Mouse (Mus musculus) bone marrow, adult 2 months (tissue): Measurements from ENCODE around the gene Ssxb10. TPM values are rescaled to one million over a fixed set of nuclear protein-coding genes. Genes with fewer than 3 reads are reported as not detected.
"Not testable (repeated sequence)": the region's sequence is repeated elsewhere in the genome, so short reads cannot be mapped to it uniquely, and the experiment has no call there.

Experiments used
- H3K27ac ChIP-seq: fragments of 200-500 bp; 2 replicates; pipeline ENCODE4 v1.5.1; 2012; ENCODE audit warnings: low read depth, mild to moderate bottlenecking, control low read depth, inconsistent platforms, low read length; ENCODE audit not compliant: control insufficient read depth, poor library complexity, insufficient read depth
- H3K4me1 ChIP-seq: fragments of 200-500 bp; 2 replicates; pipeline ENCODE4 v1.6.1; 2011; ENCODE audit warnings: low read length; ENCODE audit not compliant: control insufficient read depth, insufficient read depth
- H3K4me3 ChIP-seq: fragments of 200-500 bp; replicated peaks from 2 replicates; pipeline ENCODE3; 2011; ENCODE audit warnings: mild to moderate bottlenecking, low read depth, low read length, control low read depth; ENCODE audit not compliant: control insufficient read depth
- CTCF ChIP-seq: fragments of 200-500 bp; IDR thresholded peaks from 2 replicates; pipeline ENCODE4 v1.5.1; 2011; ENCODE audit warnings: low read length, control low read depth; ENCODE audit not compliant: control insufficient read depth, insufficient read depth
- POLR2A ChIP-seq: fragments of 200-500 bp; IDR thresholded peaks from 2 replicates; pipeline ENCODE4 v1.6.1; 2011; ENCODE audit warnings: low read depth, mild to moderate bottlenecking, control low read depth, low read length, borderline replicate concordance; ENCODE audit not compliant: control insufficient read depth
- WGBS: fragments of 180-500 bp; shearing (Covaris S2); methylation state at CpG from one replicate; pipeline ENCODE4 v1.1.7; 2018; 5-methylcytosine and 5-hydroxymethylcytosine counted together
- polyA plus RNA-seq: library from polyadenylated mRNA; stranded (reverse); fragments of >200 nt; gene quantifications from 2 replicates; pipeline ENCODE4 v1.2.4, GENCODE M21; 2011; ENCODE audit warnings: low replicate concordance; ENCODE audit not compliant: missing spikeins, insufficient read depth, insufficient read length

Gene Ssxb10
- polyA plus RNA-seq, result not detected in 2 replicates

GRCm38 (mm10) chrX:8327124-8327523 is at the start of gene Ssxb10:
Gene Ssxb10 (plus strand): TSS chrX:8327424.
- TF ChIP-seq POLR2A, result no peak
- TF ChIP-seq CTCF, result no peak
- Histone ChIP-seq H3K27ac (no peak within 1 kb of the TSS), H3K4me1 (no peaks in the 10 kb centered on the region), H3K4me3 (no peak within 1 kb of the TSS)
- 70% methylated on average over 2 of the region's 2 CpGs for WGBS

- Histone ChIP-seq H3K4me3 (no peak overlapping the region), H3K27ac (no peak overlapping the region), H3K4me1 (no peaks in the 10 kb centered on the region)
- WGBS, result 77% methylated on average over 5 of the region's 5 CpGs
- TF ChIP-seq POLR2A (no peak), CTCF (no peak)
Observed at GRCm38 (mm10) chrX:8288621-8289020, 38.6 kb upstream of the Ssxb10 start.

- TF ChIP-seq CTCF (no peak), POLR2A (no peak)
- 71% methylated on average over 1 of the region's 1 CpGs for WGBS
- Histone ChIP-seq H3K4me1 (no peaks in the 10 kb centered on the region), H3K27ac (no peak overlapping the region), H3K4me3 (no peak overlapping the region)
Observed at GRCm38 (mm10) chrX:8309302-8309701, 17.9 kb upstream of the Ssxb10 start.

- WGBS, result 19% methylated on average over 7 of the region's 7 CpGs
- TF ChIP-seq CTCF, result peak; percentile 66
- H3K4me1 ChIP-seq, H3K27ac ChIP-seq, H3K4me3 ChIP-seq: not testable (repeated sequence)
Observed at GRCm38 (mm10) chrX:8314905-8315304, 12.3 kb upstream of the Ssxb10 start.

- not testable (repeated sequence) for H3K4me1 ChIP-seq, H3K4me3 ChIP-seq
Observed at GRCm38 (mm10) chrX:8366678-8367077, 39.5 kb downstream of the Ssxb10 start, which contains the start of gene Ssxb9. Gene Ssxb9 (plus strand): TSS chrX:8366978.

More at GRCm38 (mm10) chrX:8366678-8367077, 39.5 kb downstream of the Ssxb10 start, which contains the start of gene Ssxb9:
- WGBS, result 25% methylated on average over 1 of the region's 1 CpGs
- not testable (repeated sequence) for H3K27ac ChIP-seq

Other genes with a start within 250 kb of the Ssxb10 start
- gene Was, start 236.9 kb upstream of the Ssxb10 start, polyA plus RNA-seq, result 10.1 and 32.0 TPM in 2 replicates
- gene Wdr13, start 194.5 kb upstream of the Ssxb10 start, polyA plus RNA-seq, result 23.3 and 35.6 TPM in 2 replicates
- 301 and 341 TPM in 2 replicates for gene Rbm3, start 181.5 kb upstream of the Ssxb10 start, polyA plus RNA-seq
- gene Tbc1d25, start 151.2 kb upstream of the Ssxb10 start, polyA plus RNA-seq, result 3.6 and 6.6 TPM in 2 replicates
- 39.7 and 62.2 TPM in 2 replicates for gene Ebp, start 133.9 kb upstream of the Ssxb10 start, polyA plus RNA-seq
- gene Porcn, start 120.9 kb upstream of the Ssxb10 start, polyA plus RNA-seq, result 2.0 and 5.0 TPM in 2 replicates
- 13.8 and 22.6 TPM in 2 replicates for gene Ftsj1, start 75.0 kb upstream of the Ssxb10 start, polyA plus RNA-seq
- 106 and 143 TPM in 2 replicates for gene Slc38a5, start 56.3 kb upstream of the Ssxb10 start, polyA plus RNA-seq
- gene Ssxb9, start 39.6 kb downstream of the Ssxb10 start, polyA plus RNA-seq, result not detected in 2 replicates
- gene Ssxb1, start 85.9 kb downstream of the Ssxb10 start, polyA plus RNA-seq, result not detected in 2 replicates
- not detected in 2 replicates for gene Ssxb2, start 134.3 kb downstream of the Ssxb10 start, polyA plus RNA-seq
- not detected in 2 replicates for gene Gm14459, start 197.5 kb downstream of the Ssxb10 start, polyA plus RNA-seq
- gene Ssxb6, start 220.8 kb downstream of the Ssxb10 start, polyA plus RNA-seq, result not detected in 2 replicates